Mouse (Mus musculus) heart, adult 2 months (tissue): ENCODE measurements around the gene Tmem51. TPM values are rescaled to one million over a fixed set of nuclear protein-coding genes. Genes with fewer than 3 reads are reported as not detected.

Experiments used
- DNase-seq, 2 experiments: peaks; one replicate each; pipeline ENCODE4 v3.0.0; 2021
- H3K27ac ChIP-seq: fragments of 200-600 bp; 2 replicates; pipeline ENCODE4 v1.8.1; 2022
- H3K27me3 ChIP-seq: fragments of 200-500 bp; 2 replicates; pipeline ENCODE4 v1.6.1; 2012; ENCODE audit warnings: mild to moderate bottlenecking, low read length, inconsistent platforms, mixed read lengths; ENCODE audit not compliant: control insufficient read depth, insufficient read depth
- H3K36me3 ChIP-seq: fragments of 200-500 bp; 2 replicates; pipeline ENCODE4 v1.6.1; 2012; ENCODE audit warnings: low read length, inconsistent platforms; ENCODE audit not compliant: control insufficient read depth, insufficient read depth
- H3K4me1 ChIP-seq: fragments of 200-500 bp; 2 replicates; pipeline ENCODE4 v1.6.1; 2011; ENCODE audit warnings: low read length; ENCODE audit not compliant: control insufficient read depth, insufficient read depth
- H3K4me3 ChIP-seq: fragments of 200-600 bp; 2 replicates; pipeline ENCODE4 v1.8.1; 2022
- H3K79me2 ChIP-seq: fragments of 200-500 bp; replicated peaks from 2 replicates; pipeline ENCODE4 v1.6.1; 2012; ENCODE audit warnings: mild to moderate bottlenecking, inconsistent platforms, low read length, moderate library complexity, mixed read lengths; ENCODE audit not compliant: control insufficient read depth, insufficient read depth
- H3K9ac ChIP-seq: fragments of 200-500 bp; 2 replicates; pipeline ENCODE4 v1.6.1; 2012; ENCODE audit warnings: low read depth, mild to moderate bottlenecking, control low read depth, inconsistent platforms, low read length, mixed read lengths
- CTCF ChIP-seq: fragments of 200-600 bp; IDR thresholded peaks from 2 replicates; pipeline ENCODE4 v1.8.1; 2022; ENCODE audit warnings: antibody characterized with exemption, mild to moderate bottlenecking, moderate library complexity
- EP300 ChIP-seq: fragments of 200-500 bp; IDR thresholded peaks from 2 replicates; pipeline ENCODE4 v1.6.1; 2011; ENCODE audit warnings: low read depth, low read length, control low read depth; ENCODE audit not compliant: insufficient read depth
- POLR2A ChIP-seq: fragments of 200-500 bp; IDR thresholded peaks from 2 replicates; pipeline ENCODE4 v1.6.1; 2011; ENCODE audit warnings: mild to moderate bottlenecking, low read depth, low read length, control low read depth; ENCODE audit not compliant: insufficient read depth
- WGBS: fragments of 180-500 bp; shearing (Covaris S2); methylation state at CpG from one replicate; pipeline ENCODE4 v1.1.7; 2018; 5-methylcytosine and 5-hydroxymethylcytosine counted together
- intact Hi-C: fragments of 180-260 bp; cut with DNase I; formaldehyde crosslinking; loops from one replicate; pipeline ENCODE4 v1.15.1; 2025
- polyA plus RNA-seq: library from polyadenylated mRNA; depleted of rRNA; stranded (reverse); fragments of >200 nt; gene quantifications from 2 replicates; pipeline ENCODE4 v1.2.3, GENCODE M21; 2012
- total RNA-seq, 2 experiments: library from RNA; stranded (reverse); gene quantifications; 2 replicates each; pipeline ENCODE4 v1.2.3; 2021

Tmem51 gene
- total and polyA plus RNA-seq, 3 experiments: 5.5 to 13.1 (median 6.0) TPM

GRCm38 (mm10) chr4:142065835-142066234 is 18.3 kb downstream of the Tmem51 start:
- 29% methylated on average over 6 of the region's 6 CpGs for WGBS
- Histone ChIP-seq H3K27ac (peak overlapping the region; percentile 53), H3K4me3 (no peak overlapping the region), H3K27me3 (no peaks in the 10 kb centered on the region), H3K79me2 (no peaks in the 10 kb centered on the region), H3K36me3 (no peaks in the 10 kb centered on the region), H3K4me1 (peaks cover 14% of the 10 kb centered on the region), H3K9ac (no peak overlapping the region)
- intact Hi-C loops: no loop called here
- no peak for TF ChIP-seq EP300
- no peak for TF ChIP-seq POLR2A
- no peak for TF ChIP-seq CTCF
- DNase-seq: peak; percentile 56 to 59

GRCm38 (mm10) chr4:142065270-142065669 is 18.8 kb downstream of the Tmem51 start:
- Histone ChIP-seq H3K9ac (no peak overlapping the region), H3K4me3 (no peak overlapping the region), H3K4me1 (peaks cover 12% of the 10 kb centered on the region), H3K36me3 (no peaks in the 10 kb centered on the region), H3K27ac (peak overlapping the region; percentile 53), H3K27me3 (no peaks in the 10 kb centered on the region), H3K79me2 (no peaks in the 10 kb centered on the region)
- WGBS: 30% methylated on average over 8 of the region's 8 CpGs
- intact Hi-C loops: no loop called here
- TF ChIP-seq EP300 (no peak), POLR2A (no peak), CTCF (no peak)
- peak; percentile 66 to 67 for DNase-seq

GRCm38 (mm10) chr4:142064582-142065228 is 19.4 kb downstream of the Tmem51 start:
- WGBS: 89% methylated on average over 11 of the region's 11 CpGs

GRCm38 (mm10) chr4:142063057-142063534 is 21.0 kb downstream of the Tmem51 start:
- no peaks in the 10 kb centered on the region for H3K27me3 ChIP-seq
- H3K4me1 ChIP-seq: peaks cover 16% of the 10 kb centered on the region
- no peaks in the 10 kb centered on the region for H3K36me3 ChIP-seq
- no peaks in the 10 kb centered on the region for H3K79me2 ChIP-seq
- no peak for DNase-seq
- TF ChIP-seq CTCF: no peak
- TF ChIP-seq POLR2A: no peak
- TF ChIP-seq EP300: no peak
- H3K4me3 ChIP-seq: no peak overlapping the region
- no peak overlapping the region for H3K9ac ChIP-seq
- 86% methylated on average over 8 of the region's 8 CpGs for WGBS
- intact Hi-C loops: no loop called here
- no peak overlapping the region for H3K27ac ChIP-seq

More at GRCm38 (mm10) chr4:142064582-142065228, 19.4 kb downstream of the Tmem51 start:
- H3K4me1 ChIP-seq: peaks cover 13% of the 10 kb centered on the region
- H3K9ac ChIP-seq: no peak overlapping the region
- H3K36me3 ChIP-seq: no peaks in the 10 kb centered on the region
- no peak overlapping the region for H3K4me3 ChIP-seq
- H3K27ac ChIP-seq: peak overlapping the region; percentile 53; the same call in 1 of the 2 replicates
- no peak for DNase-seq
- no peaks in the 10 kb centered on the region for H3K79me2 ChIP-seq
- H3K27me3 ChIP-seq: no peaks in the 10 kb centered on the region
- no peak for TF ChIP-seq POLR2A
- TF ChIP-seq EP300: no peak
- TF ChIP-seq CTCF: no peak
- intact Hi-C loops: no loop called here

- Histone ChIP-seq H3K27ac (no peak overlapping the region), H3K79me2 (no peaks in the 10 kb centered on the region), H3K4me3 (no peak overlapping the region), H3K9ac (no peak overlapping the region), H3K4me1 (peaks cover 16% of the 10 kb centered on the region), H3K36me3 (no peaks in the 10 kb centered on the region), H3K27me3 (no peaks in the 10 kb centered on the region)
- 82% methylated on average over 23 of the region's 23 CpGs for WGBS
- no peak for DNase-seq
- TF ChIP-seq CTCF (no peak), EP300 (no peak), POLR2A (no peak)
- intact Hi-C loops: no loop called here
These were observed 22.4 kb downstream of the Tmem51 start for GRCm38 (mm10) chr4:142061485-142062240.
